Mouse (Mus musculus) intestine, embryonic 15.5 days (tissue): ENCODE measurements around the gene Ncapd2. TPM values are rescaled to one million over a fixed set of nuclear protein-coding genes. Genes with fewer than 3 reads are reported as not detected.

Source experiments
- ATAC-seq: fragments of 200-750 bp; cut with Nextera tagmentation; 2 replicates; pipeline ENCODE4 v1.8.0; 2017; ENCODE audit warnings: moderate TSS enrichment, moderate library complexity
- H3K27ac ChIP-seq: fragments of 300-500 bp; sonication (generic); 2 replicates; pipeline ENCODE4 v1.5.1; 2015; ENCODE audit warnings: mild to moderate bottlenecking, inconsistent platforms
- H3K27me3 ChIP-seq: fragments of 300-500 bp; sonication (generic); replicated peaks from 2 replicates; pipeline ENCODE4 v1.6.1; 2015; ENCODE audit warnings: inconsistent platforms
- H3K36me3 ChIP-seq: fragments of 300-500 bp; sonication (generic); 2 replicates; pipeline ENCODE4 v1.6.1; 2015; ENCODE audit warnings: inconsistent platforms
- H3K4me1 ChIP-seq: fragments of 300-500 bp; sonication (generic); replicated peaks from 2 replicates; pipeline ENCODE4 v1.6.1; 2015; ENCODE audit warnings: inconsistent platforms
- H3K4me2 ChIP-seq: fragments of 300-500 bp; sonication (generic); replicated peaks from 2 replicates; pipeline ENCODE4 v1.6.1; 2015; ENCODE audit warnings: mild to moderate bottlenecking, inconsistent platforms
- H3K4me3 ChIP-seq: fragments of 300-500 bp; sonication (generic); replicated peaks from 2 replicates; pipeline ENCODE4 v1.5.1; 2015; ENCODE audit warnings: inconsistent platforms
- H3K9ac ChIP-seq: fragments of 300-500 bp; sonication (generic); 2 replicates; pipeline ENCODE4 v1.6.1; 2015; ENCODE audit warnings: inconsistent platforms
- H3K9me3 ChIP-seq: fragments of 300-500 bp; sonication (generic); 2 replicates; pipeline ENCODE4 v1.6.1; 2016; ENCODE audit warnings: inconsistent platforms
- WGBS: fragments of 180-500 bp; shearing (Covaris S2); methylation state at CpG from one replicate; pipeline ENCODE4 v1.1.7; 2015; 5-methylcytosine and 5-hydroxymethylcytosine counted together
- polyA plus RNA-seq: library from polyadenylated mRNA; unstranded; fragments of >200 nt; fragmentation: Nextera tagmentation; extraction: Ambion mirVana; gene quantifications from 2 replicates; pipeline ENCODE4 v1.2.1, GENCODE M21; 2015

Ncapd2 gene
- polyA plus RNA-seq, 1 experiment from 2014 or later = 83.3 TPM

- no peak overlapping the region for H3K27ac ChIP-seq
- 81% methylated on average over 1 of the region's 1 CpGs for WGBS
- no peaks in the 10 kb centered on the region for H3K9me3 ChIP-seq
- H3K9ac ChIP-seq = no peak overlapping the region
- 0 out of 2 replicates have a peak, but pooled peaks cover 3% of the 10 kb centered on the region for H3K27me3 ChIP-seq
- H3K4me3 ChIP-seq = no peak overlapping the region
- no peaks in the 10 kb centered on the region for H3K36me3 ChIP-seq
- no peaks in the 10 kb centered on the region for H3K4me1 ChIP-seq
- ATAC-seq = no peak
- no peak overlapping the region for H3K4me2 ChIP-seq
Measured at GRCm38 (mm10) chr6:125210436-125210835, 18.9 kb upstream of the Ncapd2 start.

- Histone ChIP-seq H3K4me2 (no peak overlapping the region), H3K9me3 (no peaks in the 10 kb centered on the region), H3K4me3 (no peak overlapping the region), H3K27me3 (no peaks in the 10 kb centered on the region), H3K27ac (no peak overlapping the region), H3K9ac (no peak overlapping the region), H3K36me3 (no peaks in the 10 kb centered on the region), H3K4me1 (no peaks in the 10 kb centered on the region; the same call in 1 of the 2 replicates)
- no peak for ATAC-seq
- 83% methylated on average over 5 of the region's 5 CpGs for WGBS
Measured at GRCm38 (mm10) chr6:125197166-125197565, 5.7 kb upstream of the Ncapd2 start.

DNA sequence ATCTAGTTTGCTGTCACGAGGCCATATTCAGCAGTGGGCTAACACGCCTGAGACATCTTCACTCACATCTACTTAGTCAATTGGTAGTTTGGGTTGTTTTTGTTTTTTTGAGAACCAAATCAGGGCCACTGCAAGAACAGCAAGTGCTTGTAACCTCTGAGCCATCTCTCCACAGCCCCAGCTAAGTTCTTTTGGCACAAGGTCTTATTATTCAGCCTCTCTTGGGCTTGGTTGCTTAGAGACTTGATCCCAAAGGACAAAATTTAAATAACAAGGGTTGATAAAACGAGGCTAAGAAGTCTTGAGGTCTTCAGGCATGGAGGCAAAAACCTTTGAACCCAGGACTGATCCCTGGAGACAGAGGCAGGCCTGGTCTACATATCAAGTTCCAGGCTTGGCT lies 4.8 kb upstream of the Ncapd2 start:
- ATAC-seq = no peak
- H3K36me3 ChIP-seq = no peaks in the 10 kb centered on the region
- H3K9ac ChIP-seq = no peak overlapping the region
- H3K27ac ChIP-seq = no peak overlapping the region
- no peak overlapping the region for H3K4me3 ChIP-seq
- H3K9me3 ChIP-seq = no peaks in the 10 kb centered on the region
- 80% methylated on average over 3 of the region's 3 CpGs for WGBS
- no peaks in the 10 kb centered on the region for H3K27me3 ChIP-seq
- no peaks in the 10 kb centered on the region; the same call in 1 of the 2 replicates for H3K4me1 ChIP-seq
- no peak overlapping the region for H3K4me2 ChIP-seq

- 26% methylated on average over 1 of the region's 1 CpGs for WGBS
- H3K27me3 ChIP-seq = no peaks in the 10 kb centered on the region
- no peak for ATAC-seq
Measured at GRCm38 (mm10) chr6:125195541-125196075, 4.1 kb upstream of the Ncapd2 start.

GRCm38 (mm10) chr6:125193390-125193789 lies 1.9 kb upstream of the Ncapd2 start:
- H3K9me3 ChIP-seq = no peaks in the 10 kb centered on the region
- ATAC-seq = no peak
- no peaks in the 10 kb centered on the region for H3K27me3 ChIP-seq
- peaks cover 10% of the 10 kb centered on the region; the same call in 1 of the 2 replicates for H3K36me3 ChIP-seq
- 59% methylated on average over 7 of the region's 7 CpGs for WGBS
- no peak overlapping the region for H3K9ac ChIP-seq
- H3K27ac ChIP-seq = no peak overlapping the region
- H3K4me1 ChIP-seq = no peaks in the 10 kb centered on the region; the same call in 1 of the 2 replicates
- no peak overlapping the region for H3K4me3 ChIP-seq
- no peak overlapping the region for H3K4me2 ChIP-seq

More at GRCm38 (mm10) chr6:125195541-125196075, 4.1 kb upstream of the Ncapd2 start:
- Histone ChIP-seq H3K9ac (no peak overlapping the region), H3K27ac (no peak overlapping the region), H3K4me1 (no peaks in the 10 kb centered on the region; the same call in 1 of the 2 replicates), H3K9me3 (no peaks in the 10 kb centered on the region), H3K4me2 (no peak overlapping the region), H3K4me3 (no peak overlapping the region), H3K36me3 (no peaks in the 10 kb centered on the region)

DNA sequence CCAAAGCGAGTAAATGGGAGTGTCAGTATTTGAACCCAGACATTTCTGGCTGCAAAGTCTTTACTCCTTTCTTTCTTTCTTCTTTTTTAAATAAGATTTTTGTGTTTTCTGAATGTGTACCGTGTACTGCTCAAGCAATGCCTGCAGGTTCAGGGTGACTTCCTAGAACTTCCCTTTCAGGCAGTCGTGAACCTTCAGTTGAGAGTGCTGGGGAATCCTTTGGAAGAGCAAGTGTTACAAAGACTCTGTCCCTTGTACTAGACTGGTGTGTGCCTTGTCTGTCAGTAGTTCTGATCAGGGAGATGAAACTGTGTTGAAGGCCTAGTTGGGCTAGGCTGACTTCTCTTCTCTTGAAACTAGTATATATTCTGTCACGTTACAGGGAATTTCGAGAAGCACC lies 1.3 kb upstream of the Ncapd2 start:
- Histone ChIP-seq H3K36me3 (peaks cover 14% of the 10 kb centered on the region; the same call in 1 of the 2 replicates), H3K4me2 (peak overlapping the region; percentile 71), H3K4me1 (no peaks in the 10 kb centered on the region; the same call in 1 of the 2 replicates), H3K27ac (peak overlapping the region; percentile 100; the same call in 1 of the 2 replicates), H3K4me3 (peak overlapping the region; percentile 70), H3K9ac (peak overlapping the region; percentile 72), H3K9me3 (no peaks in the 10 kb centered on the region), H3K27me3 (no peaks in the 10 kb centered on the region)
- ATAC-seq = no peak
- 36% methylated on average over 5 of the region's 5 CpGs for WGBS

- no peaks in the 10 kb centered on the region for H3K27me3 ChIP-seq
- H3K9me3 ChIP-seq = no peaks in the 10 kb centered on the region
- H3K4me1 ChIP-seq = no peaks in the 10 kb centered on the region; the same call in 1 of the 2 replicates
- peak overlapping the region; percentile 72 for H3K9ac ChIP-seq
- WGBS = under 1% methylated on average over 34 of the region's 34 CpGs
- peak overlapping the region; percentile 100 for H3K27ac ChIP-seq
- H3K4me3 ChIP-seq = peak overlapping the region; percentile 70
- peaks cover 18% of the 10 kb centered on the region; the same call in 1 of the 2 replicates for H3K36me3 ChIP-seq
- peak; percentile 96 for ATAC-seq
- peak overlapping the region; percentile 71 for H3K4me2 ChIP-seq
Measured at GRCm38 (mm10) chr6:125192016-125192714, 664 bp upstream of the Ncapd2 start.

GRCm38 (mm10) chr6:125190816-125191215 lies 685 bp downstream of the Ncapd2 start:
- H3K4me1 ChIP-seq = no peaks in the 10 kb centered on the region; the same call in 1 of the 2 replicates
- H3K4me2 ChIP-seq = peak overlapping the region; percentile 52
- peaks cover 31% of the 10 kb centered on the region for H3K36me3 ChIP-seq
- H3K9ac ChIP-seq = peak overlapping the region; percentile 67
- no peaks in the 10 kb centered on the region for H3K9me3 ChIP-seq
- ATAC-seq = no peak
- H3K27me3 ChIP-seq = no peaks in the 10 kb centered on the region
- peak overlapping the region; percentile 100 for H3K27ac ChIP-seq
- H3K4me3 ChIP-seq = peak overlapping the region; percentile 70

- Histone ChIP-seq H3K9me3 (no peaks in the 10 kb centered on the region), H3K9ac (no peak overlapping the region), H3K4me2 (no peak overlapping the region), H3K27me3 (no peaks in the 10 kb centered on the region), H3K36me3 (peaks cover 62% of the 10 kb centered on the region), H3K4me1 (no peaks in the 10 kb centered on the region), H3K4me3 (no peak overlapping the region), H3K27ac (no peak overlapping the region)
- no peak for ATAC-seq
- WGBS = 94% methylated on average over 10 of the region's 10 CpGs
Measured at GRCm38 (mm10) chr6:125186203-125186602, 5.3 kb downstream of the Ncapd2 start.

- H3K9ac ChIP-seq = no peak overlapping the region
- H3K27me3 ChIP-seq = no peaks in the 10 kb centered on the region
- no peaks in the 10 kb centered on the region for H3K4me1 ChIP-seq
- H3K27ac ChIP-seq = no peak overlapping the region
- H3K4me3 ChIP-seq = no peak overlapping the region
- H3K9me3 ChIP-seq = no peaks in the 10 kb centered on the region
- ATAC-seq = no peak
- WGBS = 84% methylated on average over 5 of the region's 5 CpGs
- peaks cover 77% of the 10 kb centered on the region for H3K36me3 ChIP-seq
- no peak overlapping the region for H3K4me2 ChIP-seq
Measured at GRCm38 (mm10) chr6:125182133-125182532, 9.4 kb downstream of the Ncapd2 start.

- Histone ChIP-seq H3K36me3 (peaks cover 76% of the 10 kb centered on the region), H3K4me1 (no peaks in the 10 kb centered on the region), H3K27ac (no peak overlapping the region), H3K9me3 (no peaks in the 10 kb centered on the region), H3K9ac (no peak overlapping the region), H3K4me3 (no peak overlapping the region), H3K4me2 (no peak overlapping the region), H3K27me3 (no peaks in the 10 kb centered on the region)
- WGBS = 86% methylated on average over 7 of the region's 7 CpGs
- no peak for ATAC-seq
Measured at GRCm38 (mm10) chr6:125179601-125180000, 11.9 kb downstream of the Ncapd2 start.

GRCm38 (mm10) chr6:125175469-125175868 lies 16.0 kb downstream of the Ncapd2 start:
- Histone ChIP-seq H3K4me1 (no peaks in the 10 kb centered on the region), H3K36me3 (peaks cover 81% of the 10 kb centered on the region), H3K9ac (no peak overlapping the region), H3K9me3 (no peaks in the 10 kb centered on the region), H3K27ac (no peak overlapping the region), H3K27me3 (no peaks in the 10 kb centered on the region), H3K4me2 (no peak overlapping the region), H3K4me3 (no peak overlapping the region)
- no peak for ATAC-seq
- 83% methylated on average over 5 of the region's 5 CpGs for WGBS
